Mouse (Mus musculus) liver, embryonic 16.5 days (tissue): ENCODE data around the gene Tsn. TPM values are rescaled to one million over a fixed set of nuclear protein-coding genes. Genes with fewer than 3 reads are reported as not detected.

Experiments
- polyA plus RNA-seq: library from polyadenylated mRNA; unstranded; fragments of >200 nt; fragmentation: Nextera tagmentation; extraction: Ambion mirVana; gene quantifications from 2 replicates; pipeline ENCODE4 v1.2.1, GENCODE M21; 2015

Tsn gene
- polyA plus RNA-seq, 1 experiment from 2014 or later: 119 TPM

Other genes with a start within 250 kb of the Tsn start
- not detected in 2 replicates for gene Gm29106, start 135.2 kb downstream of the Tsn start, polyA plus RNA-seq
- 31.6 and 32.3 TPM in 2 replicates for gene Nifk, start 10.1 kb upstream of the Tsn start, polyA plus RNA-seq
- 10.9 and 11.2 TPM in 2 replicates for gene Clasp1, start 77.3 kb upstream of the Tsn start, polyA plus RNA-seq